Mouse (Mus musculus): ENCODE measurements around the gene Apold1. TPM values are rescaled to one million over a fixed set of nuclear protein-coding genes. Genes with fewer than 3 reads are reported as not detected.

Gene Apold1
- 1.2 and 1.7 TPM in 2 replicates for polyA plus RNA-seq (2012; rRNA removed)

- Histone ChIP-seq H3K4me1 (ENCODE audit: control insufficient read depth, insufficient read depth, low read length) (peaks cover 6% of the 10 kb centered on the region; the same call in 1 of the 2 replicates), H3K4me3 (replicated peaks; ENCODE audit: extremely low read depth, low read depth, low read length) (peak within 1 kb of the TSS; percentile 21)
- no peak for TF ChIP-seq CTCF (IDR thresholded peaks at IDR 0.05; ENCODE audit: insufficient read depth, low read length)
- TF ChIP-seq POLR2A (IDR thresholded peaks at IDR 0.05; ENCODE audit: borderline replicate concordance, extremely low read depth, low read depth, low read length), result no peak
- no peak for DNase-seq
- WGBS, result 32% methylated on average over 22 of the region's 22 CpGs
Observed at GRCm38 (mm10) chr6:134981231-134982062, at the start of gene Apold1. TSS of gene Apold1 (plus strand) at chr6:134981718.

DNA sequence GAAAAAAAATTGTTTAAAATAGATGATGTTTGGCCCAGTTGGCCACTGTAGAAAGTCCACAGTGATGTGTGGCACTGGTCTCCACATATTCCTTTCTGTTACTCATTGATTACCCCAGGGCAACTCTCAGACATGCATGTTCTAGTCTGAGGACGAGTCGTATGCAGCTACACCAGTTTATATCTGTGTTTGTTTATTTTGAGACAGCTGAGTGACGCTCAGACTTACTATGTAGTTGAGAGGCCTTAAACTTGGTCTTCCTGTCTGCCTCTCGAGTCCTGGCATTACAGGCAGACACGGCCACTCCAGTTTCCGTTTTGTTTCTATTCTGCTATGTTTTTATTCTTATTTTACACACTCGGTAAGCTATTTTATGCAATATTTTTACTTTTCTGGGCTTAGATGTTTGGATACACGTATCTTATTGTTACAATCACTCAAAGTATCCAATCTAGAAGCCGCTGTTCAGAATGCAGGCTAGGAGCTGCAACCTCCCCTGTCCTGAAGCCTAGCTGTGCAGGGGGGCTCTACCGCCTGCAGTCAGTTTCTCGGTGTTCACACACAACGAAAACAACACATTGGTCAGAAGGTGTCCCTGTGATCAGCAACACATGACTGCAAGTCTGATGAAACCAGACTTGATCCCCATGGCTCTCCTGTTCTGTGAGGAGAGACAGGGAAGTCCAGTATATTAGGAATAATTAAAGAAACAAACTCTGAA is 48.9 kb upstream of the Apold1 start:
- no peak overlapping the region for H3K4me3 ChIP-seq (replicated peaks; ENCODE audit: extremely low read depth, low read depth, low read length)
- 0 out of 2 replicates have a peak, but pooled peaks cover 2% of the 10 kb centered on the region for H3K4me1 ChIP-seq (ENCODE audit: control insufficient read depth, insufficient read depth, low read length)

GRCm38 (mm10) chr6:134933207-134933558 is 48.3 kb upstream of the Apold1 start:
- TF ChIP-seq POLR2A (IDR thresholded peaks at IDR 0.05; ENCODE audit: borderline replicate concordance, extremely low read depth, low read depth, low read length), result no peak
- no peak for TF ChIP-seq CTCF (IDR thresholded peaks at IDR 0.05; ENCODE audit: insufficient read depth, low read length)
- 0 out of 2 replicates have a peak, but pooled peaks cover 2% of the 10 kb centered on the region for H3K4me1 ChIP-seq (ENCODE audit: control insufficient read depth, insufficient read depth, low read length)
- 50% methylated on average over 2 of the region's 2 CpGs for WGBS
- H3K4me3 ChIP-seq (replicated peaks; ENCODE audit: extremely low read depth, low read depth, low read length), result no peak overlapping the region
- no peak for DNase-seq

More for the DNA sequence above, 48.9 kb upstream of the Apold1 start:
- 21% methylated on average over 12 of the region's 12 CpGs for WGBS
- no peak for DNase-seq
- TF ChIP-seq POLR2A (IDR thresholded peaks at IDR 0.05; ENCODE audit: borderline replicate concordance, extremely low read depth, low read depth, low read length) (no peak), CTCF (IDR thresholded peaks at IDR 0.05; ENCODE audit: insufficient read depth, low read length) (no peak)

GRCm38 (mm10) chr6:134934305-134934704 is 47.2 kb upstream of the Apold1 start:
- TF ChIP-seq CTCF (IDR thresholded peaks at IDR 0.05; ENCODE audit: insufficient read depth, low read length) (no peak), POLR2A (IDR thresholded peaks at IDR 0.05; ENCODE audit: borderline replicate concordance, extremely low read depth, low read depth, low read length) (no peak)
- Histone ChIP-seq H3K4me3 (replicated peaks; ENCODE audit: extremely low read depth, low read depth, low read length) (no peak overlapping the region), H3K4me1 (ENCODE audit: control insufficient read depth, insufficient read depth, low read length) (0 out of 2 replicates have a peak, but pooled peaks cover 2% of the 10 kb centered on the region)
- WGBS, result 90% methylated on average over 5 of the region's 5 CpGs
- DNase-seq, result no peak

DNA sequence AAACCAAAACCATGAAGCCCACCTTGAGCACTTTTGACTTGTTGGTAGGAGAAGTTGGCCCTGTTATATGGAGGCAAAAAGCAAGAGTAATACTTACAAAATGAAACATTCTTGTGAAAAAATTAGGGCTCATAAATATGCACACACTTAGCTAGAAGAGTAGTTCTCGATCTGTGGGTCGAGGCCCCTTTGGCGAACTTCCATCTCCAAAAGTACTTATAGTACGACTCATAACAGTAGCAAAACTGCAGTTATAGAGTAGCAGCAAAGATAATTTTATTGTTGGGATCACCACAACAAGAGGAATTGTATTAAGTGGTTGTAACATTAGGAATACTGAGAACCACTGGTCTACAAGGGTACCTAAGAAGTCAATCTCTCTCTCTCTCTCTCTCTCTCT is 41.7 kb upstream of the Apold1 start:
- Histone ChIP-seq H3K4me1 (ENCODE audit: control insufficient read depth, insufficient read depth, low read length) (peaks cover 3% of the 10 kb centered on the region; the same call in 1 of the 2 replicates), H3K4me3 (replicated peaks; ENCODE audit: extremely low read depth, low read depth, low read length) (no peak overlapping the region)
- TF ChIP-seq CTCF (IDR thresholded peaks at IDR 0.05; ENCODE audit: insufficient read depth, low read length) (no peak), POLR2A (IDR thresholded peaks at IDR 0.05; ENCODE audit: borderline replicate concordance, extremely low read depth, low read depth, low read length) (no peak)
- DNase-seq, result no peak
- WGBS, result 72% methylated on average over 4 of the region's 4 CpGs

GRCm38 (mm10) chr6:134943759-134944407 is 37.6 kb upstream of the Apold1 start:
- peaks cover 3% of the 10 kb centered on the region; the same call in 1 of the 2 replicates for H3K4me1 ChIP-seq (ENCODE audit: control insufficient read depth, insufficient read depth, low read length)
- TF ChIP-seq CTCF (IDR thresholded peaks at IDR 0.05; ENCODE audit: insufficient read depth, low read length), result no peak
- no peak for TF ChIP-seq POLR2A (IDR thresholded peaks at IDR 0.05; ENCODE audit: borderline replicate concordance, extremely low read depth, low read depth, low read length)
- H3K4me3 ChIP-seq (replicated peaks; ENCODE audit: extremely low read depth, low read depth, low read length), result no peak overlapping the region
- no peak for DNase-seq
- WGBS, result 61% methylated on average over 13 of the region's 13 CpGs

- TF ChIP-seq POLR2A (IDR thresholded peaks at IDR 0.05; ENCODE audit: borderline replicate concordance, extremely low read depth, low read depth, low read length) (no peak), CTCF (IDR thresholded peaks at IDR 0.05; ENCODE audit: insufficient read depth, low read length) (no peak)
- no peak overlapping the region for H3K4me3 ChIP-seq (replicated peaks; ENCODE audit: extremely low read depth, low read depth, low read length)
- peaks cover 3% of the 10 kb centered on the region; the same call in 1 of the 2 replicates for H3K4me1 ChIP-seq (ENCODE audit: control insufficient read depth, insufficient read depth, low read length)
- no peak for DNase-seq
- WGBS, result 49% methylated on average over 6 of the region's 6 CpGs
Observed at GRCm38 (mm10) chr6:134946054-134946453, 35.5 kb upstream of the Apold1 start.

GRCm38 (mm10) chr6:134946858-134947257 is 34.7 kb upstream of the Apold1 start:
- H3K4me1 ChIP-seq (ENCODE audit: control insufficient read depth, insufficient read depth, low read length), result peaks cover 3% of the 10 kb centered on the region; the same call in 1 of the 2 replicates
- no peak for DNase-seq
- TF ChIP-seq CTCF (IDR thresholded peaks at IDR 0.05; ENCODE audit: insufficient read depth, low read length) (no peak), POLR2A (IDR thresholded peaks at IDR 0.05; ENCODE audit: borderline replicate concordance, extremely low read depth, low read depth, low read length) (no peak)
- WGBS, result 63% methylated on average over 9 of the region's 9 CpGs
- no peak overlapping the region for H3K4me3 ChIP-seq (replicated peaks; ENCODE audit: extremely low read depth, low read depth, low read length)
